9 mouse cellular contexts compared by ENCODE assay signal in the genomic region with DNA sequence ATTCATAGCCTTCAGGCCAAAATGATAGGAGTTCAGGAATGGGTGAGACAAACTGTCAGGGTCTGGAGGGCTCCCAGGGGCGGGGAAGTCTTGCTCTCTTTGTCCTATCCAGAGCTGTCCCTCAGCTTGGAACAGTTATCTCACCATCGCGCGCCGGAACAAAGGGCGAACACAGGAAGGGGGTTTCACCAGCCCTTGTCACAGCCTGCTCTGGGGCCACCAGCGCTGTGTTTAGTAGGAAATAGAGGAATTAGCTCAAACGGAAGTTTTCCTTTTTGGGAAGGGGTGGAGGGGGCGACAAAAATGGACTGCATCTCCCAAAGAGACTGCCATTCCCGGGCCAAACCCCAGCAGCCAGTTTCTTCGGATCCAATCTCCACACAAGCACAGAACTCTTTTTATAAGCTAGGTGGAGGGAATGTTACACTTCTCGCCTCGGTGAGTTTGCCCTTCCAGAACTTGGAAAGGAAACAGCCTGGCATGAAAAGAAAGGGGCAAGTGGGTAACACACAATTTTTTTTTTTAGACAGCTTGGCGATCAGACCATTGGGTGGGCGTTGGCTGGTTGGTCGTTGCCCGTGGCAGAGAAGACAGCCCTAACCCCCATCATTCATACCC. TPM values are rescaled to one million over a fixed set of nuclear protein-coding genes. Genes with fewer than 3 reads are reported as not detected.
DNase-seq lines count a peak whose midpoint lies in the region; ATAC-seq lines count a peak whose summit lies in the region.
"Had no signal": no experiment of that assay in that cellular context is flagged by ENCODE, and none has a peak within 500 bp of the region (broad histone marks: within the 10 kb centered on the region; RNA-seq: fewer than 3 reads in every experiment).

No protein-coding gene starts in this region.

- H3K36me3 ChIP-seq in embryonic facial prominence, embryonic 11.5 days (replicated peaks; ENCODE audit: control insufficient read depth, insufficient read depth, low read depth, low read length) = no peaks in the 10 kb centered on the region
- H3K36me3 ChIP-seq in heart, embryonic 16.5 days (ENCODE audit: control insufficient read depth, insufficient read depth) = no peaks in the 10 kb centered on the region
- no peaks in the 10 kb centered on the region for H3K36me3 ChIP-seq in stomach, embryonic 16.5 days (ENCODE audit: control insufficient read depth, insufficient read depth, low read length)

- no peaks in the 10 kb centered on the region for H3K9me3 ChIP-seq in embryonic facial prominence, embryonic 11.5 days (replicated peaks; ENCODE audit: control insufficient read depth, low read length)
- no peaks in the 10 kb centered on the region; the same call in 1 of the 2 replicates for H3K9me3 ChIP-seq in heart, embryonic 16.5 days (replicated peaks; ENCODE audit: control insufficient read depth, low read length)
- no peaks in the 10 kb centered on the region for H3K9me3 ChIP-seq in stomach, embryonic 16.5 days (replicated peaks; ENCODE audit: control insufficient read depth, low read length)

- peak; percentile 34; the same call in 1 of the 2 replicates for ATAC-seq in embryonic facial prominence, embryonic 11.5 days (replicated peaks; ENCODE audit: insufficient number of reproducible peaks, low FRiP score, low TSS enrichment, low read depth)
- ATAC-seq in heart, embryonic 16.5 days (replicated peaks; ENCODE audit: extremely low read depth, insufficient read depth, low FRiP score) = no peak
- no peak for ATAC-seq in stomach, embryonic 16.5 days (ENCODE audit: insufficient read depth, low FRiP score)

- H3K27me3 ChIP-seq in embryonic facial prominence, embryonic 11.5 days (ENCODE audit: control insufficient read depth, insufficient read depth, low read length) = no peaks in the 10 kb centered on the region
- H3K27me3 ChIP-seq in heart, embryonic 16.5 days (ENCODE audit: control insufficient read depth, insufficient read depth, low read length) = peaks cover 7% of the 10 kb centered on the region
- no peaks in the 10 kb centered on the region for H3K27me3 ChIP-seq in stomach, embryonic 16.5 days (ENCODE audit: control insufficient read depth, insufficient read depth, low read length)

- H3K9ac ChIP-seq in embryonic facial prominence, embryonic 11.5 days (replicated peaks; ENCODE audit: low read length) = peak overlapping the region; percentile 82
- H3K9ac ChIP-seq in heart, embryonic 16.5 days (ENCODE audit: low read length) = peak overlapping the region; percentile 78
- peak overlapping the region; percentile 90 for H3K9ac ChIP-seq in stomach, embryonic 16.5 days (ENCODE audit: low read length)

- H3K4me2 ChIP-seq in embryonic facial prominence, embryonic 11.5 days (ENCODE audit: low read depth, low read length) = peak overlapping the region; percentile 96
- peak overlapping the region; percentile 98 for H3K4me2 ChIP-seq in heart, embryonic 16.5 days (ENCODE audit: low read depth, low read length)
- H3K4me2 ChIP-seq in stomach, embryonic 16.5 days (ENCODE audit: low read depth, low read length) = peak overlapping the region; percentile 93

- DNase-seq in urinary bladder, postnatal 14 days (ENCODE audit: low spot score) = peak; percentile 45
- no peak for DNase-seq in urinary bladder, postnatal 4 days (ENCODE audit: low spot score in 2 of 2)
- DNase-seq in embryonic facial prominence, embryonic 11.5 days (ENCODE audit: low spot score) = peak; percentile 70
- DNase-seq in kidney, postnatal 4 days = peak; percentile 53 to 65
- peak; percentile 73 for DNase-seq in mesoderm, embryonic 11.5 days (ENCODE audit: low read depth, low spot score)
- DNase-seq in adrenal gland, postnatal 4 days (ENCODE audit: low spot score in 2 of 2) = no peak

- H3K27ac ChIP-seq in embryonic facial prominence, embryonic 11.5 days (replicated peaks; ENCODE audit: low read depth, low read length) = peak overlapping the region; percentile 17; the same call in 1 of the 2 replicates
- H3K27ac ChIP-seq in heart, embryonic 16.5 days (ENCODE audit: low read length) = no peak overlapping the region
- no peak overlapping the region for H3K27ac ChIP-seq in stomach, embryonic 16.5 days (ENCODE audit: low read length)

- peak overlapping the region; percentile 56 for H3K4me3 ChIP-seq in embryonic facial prominence, embryonic 11.5 days (ENCODE audit: low read depth, low read length)
- peak overlapping the region; percentile 79 for H3K4me3 ChIP-seq in heart, embryonic 16.5 days (ENCODE audit: low read length)
- peak overlapping the region; percentile 75 for H3K4me3 ChIP-seq in stomach, embryonic 16.5 days (replicated peaks; ENCODE audit: low read length)

- H3K4me1 ChIP-seq in embryonic facial prominence, embryonic 11.5 days (ENCODE audit: control insufficient read depth, insufficient read depth, low read length) = no peaks in the 10 kb centered on the region; the same call in 1 of the 2 replicates
- H3K4me1 ChIP-seq in heart, embryonic 16.5 days (ENCODE audit: control insufficient read depth, insufficient read depth, low read length) = peaks cover 15% of the 10 kb centered on the region; the same call in 1 of the 2 replicates
- peaks cover 21% of the 10 kb centered on the region for H3K4me1 ChIP-seq in stomach, embryonic 16.5 days (ENCODE audit: control insufficient read depth, insufficient read depth, low read length)

- 1% methylated on average over 17 of the region's 17 CpGs for WGBS in embryonic facial prominence, embryonic 11.5 days
- 2% methylated on average over 17 of the region's 17 CpGs for WGBS in heart, embryonic 16.5 days
- WGBS in stomach, embryonic 16.5 days = 6% methylated on average over 17 of the region's 17 CpGs

RNA-seq across cellular contexts. Expression of a gene that starts 2.6 kb away (rescaled TPM):
- polyA plus RNA-seq in embryonic facial prominence, embryonic 11.5 days (2014; fragmentation: Nextera tagmentation; extraction: Ambion mirVana) = 12.2 and 13.3 TPM in 2 replicates
- 1.6 and 1.7 TPM in 2 replicates for polyA plus RNA-seq in heart, embryonic 16.5 days (2015; fragmentation: Nextera tagmentation; extraction: Ambion mirVana)
- polyA plus RNA-seq in stomach, embryonic 16.5 days (2015; fragmentation: Nextera tagmentation; extraction: Ambion mirVana) = 2.8 and 3.9 TPM in 2 replicates
- total RNA-seq in adrenal gland, postnatal 4 days (2021) = 1 to 10 TPM; 2.7 to 3.6 TPM
- total RNA-seq: liver, adult 2 months had no signal

RNA-seq across cellular contexts. Expression of a gene that starts 42.1 kb away (rescaled TPM):
- 35.5 and 35.7 TPM in 2 replicates for polyA plus RNA-seq in embryonic facial prominence, embryonic 11.5 days (2014; fragmentation: Nextera tagmentation; extraction: Ambion mirVana)
- polyA plus RNA-seq in heart, embryonic 16.5 days (2015; fragmentation: Nextera tagmentation; extraction: Ambion mirVana) = 16.1 and 19.1 TPM in 2 replicates
- 13.8 and 16.2 TPM in 2 replicates for polyA plus RNA-seq in stomach, embryonic 16.5 days (2015; fragmentation: Nextera tagmentation; extraction: Ambion mirVana)
- total RNA-seq in adrenal gland, postnatal 4 days (2021) = 10 to 100 TPM; 77.3 to 87.6 TPM

Comparison
In these comparisons a context has a peak if more than half of its experiments do, and no peak if none do; other contexts are left out.
1. DNase-seq: peak in urinary bladder, postnatal 14 days (single experiment), embryonic facial prominence, embryonic 11.5 days (single experiment), kidney, postnatal 4 days (2 of 2) and mesoderm, embryonic 11.5 days (single experiment); none in urinary bladder, postnatal 4 days (0 of 2) and adrenal gland, postnatal 4 days (0 of 2).
2. Peak in every context shown above with its lines, with median percentiles within 50 percentile points of each other: H3K4me2 ChIP-seq, H3K4me3 ChIP-seq and H3K9ac ChIP-seq.